Mouse (Mus musculus): ENCODE measurements around the gene Zfp385a. TPM values are rescaled to one million over a fixed set of nuclear protein-coding genes. Genes with fewer than 3 reads are reported as not detected.

Zfp385a gene
- polyA plus RNA-seq, 1 experiment = 28.1 TPM

DNA sequence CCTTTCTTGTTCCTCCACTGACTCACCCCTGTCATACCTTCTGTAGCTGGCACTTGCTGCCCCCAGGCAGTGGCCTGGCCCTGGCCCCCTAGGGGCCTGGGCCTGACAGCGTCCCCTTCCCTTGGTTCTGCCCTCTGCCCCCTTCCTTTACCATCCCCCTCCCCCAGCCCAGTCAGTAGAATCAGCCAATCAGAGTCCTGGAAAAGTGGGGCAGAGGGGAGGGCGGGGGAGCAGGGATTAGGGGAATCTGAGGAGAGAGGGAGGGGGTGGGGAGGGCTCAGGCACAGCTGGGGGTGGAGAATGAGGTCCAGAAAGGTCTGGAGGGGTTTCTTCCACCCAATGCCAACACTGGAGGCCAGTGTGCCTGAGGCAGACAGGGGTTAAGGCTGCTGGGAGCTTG is 5.7 kb downstream of the Zfp385a start:
- Histone ChIP-seq H3K4me1 (ENCODE audit: control insufficient read depth, insufficient read depth, insufficient read length) (peaks cover 25% of the 10 kb centered on the region; the same call in 1 of the 2 replicates), H3K4me3 (ENCODE audit: extremely low read depth, insufficient read depth, insufficient read length) (no peak overlapping the region), H3K27ac (ENCODE audit: insufficient read depth, low read length) (peak overlapping the region; percentile 80), H3K36me3 (ENCODE audit: control insufficient read depth, insufficient read depth, low read length) (no peaks in the 10 kb centered on the region), H3K27me3 (ENCODE audit: control insufficient read depth, insufficient read depth, low read length) (no peaks in the 10 kb centered on the region)
- 55% methylated on average over 2 of the region's 2 CpGs for whole genome bisulfite sequencing
- DNase-seq (ENCODE audit: low read depth in 1 of 2, low spot score in 2 of 2) = no peak
- TF ChIP-seq CTCF (IDR thresholded peaks at IDR 0.05; ENCODE audit: extremely low read depth, insufficient read depth, insufficient read length, insufficient replicate concordance) (no peak), POLR2A (IDR thresholded peaks at IDR 0.05; ENCODE audit: low read depth, low read length) (no peak)

DNA sequence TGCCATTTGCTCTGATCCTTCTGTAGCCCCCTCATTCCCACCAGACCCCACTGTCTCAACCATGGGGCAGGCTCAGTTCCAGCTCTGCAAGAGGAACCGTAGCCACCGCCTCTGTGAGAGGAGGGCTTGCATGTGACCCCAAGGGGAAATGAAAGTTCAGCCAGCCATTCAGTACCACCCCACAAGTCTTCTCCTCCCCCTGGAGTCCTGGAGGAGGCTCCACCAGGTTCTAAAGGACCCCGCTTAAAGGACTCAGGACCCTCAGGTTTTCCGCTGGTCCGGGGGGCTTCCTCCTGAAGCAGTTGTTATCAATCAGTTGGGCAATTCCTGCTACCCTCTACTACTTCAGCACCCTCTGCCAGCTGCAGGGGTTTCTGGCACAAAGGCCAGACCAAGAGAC is 6.2 kb downstream of the Zfp385a start:
- Histone ChIP-seq H3K36me3 (ENCODE audit: control insufficient read depth, insufficient read depth, low read length) (no peaks in the 10 kb centered on the region), H3K27me3 (ENCODE audit: control insufficient read depth, insufficient read depth, low read length) (no peaks in the 10 kb centered on the region), H3K4me1 (ENCODE audit: control insufficient read depth, insufficient read depth, insufficient read length) (peaks cover 25% of the 10 kb centered on the region; the same call in 1 of the 2 replicates), H3K27ac (ENCODE audit: insufficient read depth, low read length) (peak overlapping the region; percentile 80), H3K4me3 (ENCODE audit: extremely low read depth, insufficient read depth, insufficient read length) (no peak overlapping the region)
- TF ChIP-seq POLR2A (IDR thresholded peaks at IDR 0.05; ENCODE audit: low read depth, low read length) (no peak), CTCF (IDR thresholded peaks at IDR 0.05; ENCODE audit: extremely low read depth, insufficient read depth, insufficient read length, insufficient replicate concordance) (no peak)
- WGBS = 32% methylated on average over 5 of the region's 5 CpGs
- peak; percentile 70 to 77 for DNase-seq (ENCODE audit: low read depth in 1 of 2, low spot score in 2 of 2)

DNA sequence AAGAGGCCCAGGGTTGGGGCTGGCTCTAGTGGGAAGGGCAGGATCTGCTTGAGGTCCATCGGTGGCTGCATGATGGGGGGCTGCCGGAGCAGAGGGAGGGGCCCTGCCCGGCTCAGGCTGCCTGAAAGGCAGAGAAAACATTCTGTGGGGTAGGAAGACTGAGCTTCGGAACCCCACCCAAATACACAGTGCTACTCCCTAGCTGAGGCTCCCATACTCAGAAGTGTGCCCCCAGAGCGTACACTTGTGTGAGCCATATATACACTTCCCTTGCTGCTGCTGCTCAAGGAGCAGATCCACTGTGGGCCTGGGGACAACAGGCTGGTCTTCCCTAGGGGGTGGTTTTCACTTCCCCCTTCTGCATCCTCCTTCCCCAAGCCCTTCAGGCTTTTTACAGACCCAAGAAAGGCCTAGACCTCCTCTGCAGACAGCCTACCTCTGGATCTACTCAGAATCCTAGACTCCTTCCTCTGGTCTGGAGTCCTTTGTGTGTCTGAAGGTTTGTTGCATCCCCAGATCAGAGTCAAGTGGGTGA is 6.7 kb downstream of the Zfp385a start:
- WGBS = 44% methylated on average over 5 of the region's 5 CpGs

DNA sequence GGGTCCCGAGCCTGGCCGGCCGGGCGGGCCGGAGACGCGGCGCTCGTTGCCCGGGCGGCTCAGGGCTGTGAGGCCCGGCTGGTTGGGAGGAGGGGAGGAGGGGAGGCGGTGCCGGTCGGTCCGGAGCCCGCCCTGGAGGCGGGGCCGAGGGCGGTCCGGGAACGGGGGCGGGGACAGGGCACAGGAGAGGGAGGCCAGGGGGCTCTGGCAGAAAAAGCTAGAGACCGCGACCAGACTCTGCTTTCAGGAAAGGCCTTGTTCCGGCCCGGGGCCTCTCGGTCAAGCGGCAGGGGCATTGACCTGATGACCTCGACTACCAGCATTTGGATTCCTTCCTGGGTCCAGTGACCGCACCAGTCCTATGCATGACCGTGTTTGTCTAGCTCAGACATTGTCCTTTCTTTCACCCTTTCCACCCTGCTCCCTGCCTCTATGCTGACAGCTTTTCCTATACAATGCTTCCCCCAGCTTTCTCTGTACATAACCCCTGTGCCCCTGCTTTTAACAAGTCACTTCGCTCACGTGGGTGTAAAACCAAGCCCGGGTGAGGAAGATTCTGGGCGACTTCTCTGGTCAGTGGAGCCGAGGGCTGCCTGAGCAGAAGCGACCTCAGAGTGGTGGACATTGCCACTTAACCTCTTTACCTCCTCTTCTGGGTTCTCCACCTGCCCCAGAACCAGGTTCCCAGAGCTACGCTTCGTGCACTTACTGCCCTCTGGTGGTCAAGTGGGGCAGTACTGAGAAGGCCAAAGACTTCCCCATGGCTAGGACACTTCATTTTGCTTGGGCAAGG is 16.2 kb downstream of the Zfp385a start:
- Histone ChIP-seq H3K27me3 (ENCODE audit: control insufficient read depth, insufficient read depth, low read length) (no peaks in the 10 kb centered on the region), H3K4me3 (ENCODE audit: extremely low read depth, insufficient read depth, insufficient read length) (peak overlapping the region; percentile 48), H3K27ac (ENCODE audit: insufficient read depth, low read length) (no peak overlapping the region), H3K4me1 (ENCODE audit: control insufficient read depth, insufficient read depth, insufficient read length) (peaks cover 3% of the 10 kb centered on the region; the same call in 1 of the 2 replicates), H3K36me3 (ENCODE audit: control insufficient read depth, insufficient read depth, low read length) (no peaks in the 10 kb centered on the region)
- 2% methylated on average over 31 of the region's 40 CpGs for WGBS
- DNase-seq (ENCODE audit: low read depth in 1 of 2, low spot score in 2 of 2) = peak; percentile 57 to 78
- peak; percentile 86; the same call in 1 of the 2 replicates for TF ChIP-seq CTCF (IDR thresholded peaks at IDR 0.05; ENCODE audit: extremely low read depth, insufficient read depth, insufficient read length, insufficient replicate concordance)
- no peak for TF ChIP-seq POLR2A (IDR thresholded peaks at IDR 0.05; ENCODE audit: low read depth, low read length)

More for the DNA sequence above, 6.7 kb downstream of the Zfp385a start:
- TF ChIP-seq CTCF (IDR thresholded peaks at IDR 0.05; ENCODE audit: extremely low read depth, insufficient read depth, insufficient read length, insufficient replicate concordance) (no peak), POLR2A (IDR thresholded peaks at IDR 0.05; ENCODE audit: low read depth, low read length) (no peak)
- peak overlapping the region; percentile 78 for H3K27ac ChIP-seq (ENCODE audit: insufficient read depth, low read length)
- DNase-seq (ENCODE audit: low read depth in 1 of 2, low spot score in 2 of 2) = peak in 1 of 2 experiments; percentile 48
- peak overlapping the region; percentile 36 for H3K4me3 ChIP-seq (ENCODE audit: extremely low read depth, insufficient read depth, insufficient read length)
- no peaks in the 10 kb centered on the region for H3K27me3 ChIP-seq (ENCODE audit: control insufficient read depth, insufficient read depth, low read length)
- H3K36me3 ChIP-seq (ENCODE audit: control insufficient read depth, insufficient read depth, low read length) = no peaks in the 10 kb centered on the region
- H3K4me1 ChIP-seq (ENCODE audit: control insufficient read depth, insufficient read depth, insufficient read length) = peaks cover 25% of the 10 kb centered on the region; the same call in 1 of the 2 replicates

DNA sequence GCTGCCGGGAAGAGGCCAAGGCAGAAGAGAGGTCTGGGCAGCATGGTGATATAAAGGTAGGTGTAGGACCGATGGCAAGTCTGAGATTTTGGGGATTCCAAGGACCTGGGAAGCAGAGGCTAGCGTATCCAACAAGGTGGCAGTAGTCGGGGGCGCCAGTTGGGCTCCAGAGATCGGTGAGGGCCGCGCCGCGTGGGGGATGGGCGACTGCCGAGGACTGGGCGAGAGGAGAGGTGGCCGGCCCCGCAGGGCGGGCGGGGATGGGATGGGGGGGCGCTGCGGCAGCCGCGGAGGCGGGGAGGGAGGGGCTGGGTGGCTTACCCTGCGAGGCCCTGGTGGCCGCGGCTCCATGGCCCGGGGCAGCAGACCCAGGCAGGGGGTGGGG is 16.8 kb downstream of the Zfp385a start:
- H3K4me3 ChIP-seq (ENCODE audit: extremely low read depth, insufficient read depth, insufficient read length) = peak overlapping the region; percentile 48; the same call in 1 of the 2 replicates
- TF ChIP-seq POLR2A (IDR thresholded peaks at IDR 0.05; ENCODE audit: low read depth, low read length) (no peak), CTCF (IDR thresholded peaks at IDR 0.05; ENCODE audit: extremely low read depth, insufficient read depth, insufficient read length, insufficient replicate concordance) (no peak)
- DNase-seq (ENCODE audit: low read depth in 1 of 2, low spot score in 2 of 2) = no peak
- H3K27me3 ChIP-seq (ENCODE audit: control insufficient read depth, insufficient read depth, low read length) = no peaks in the 10 kb centered on the region
- peaks cover 3% of the 10 kb centered on the region; the same call in 1 of the 2 replicates for H3K4me1 ChIP-seq (ENCODE audit: control insufficient read depth, insufficient read depth, insufficient read length)
- 10% methylated on average over 24 of the region's 26 CpGs for WGBS
- no peak overlapping the region for H3K27ac ChIP-seq (ENCODE audit: insufficient read depth, low read length)
- H3K36me3 ChIP-seq (ENCODE audit: control insufficient read depth, insufficient read depth, low read length) = no peaks in the 10 kb centered on the region

DNA sequence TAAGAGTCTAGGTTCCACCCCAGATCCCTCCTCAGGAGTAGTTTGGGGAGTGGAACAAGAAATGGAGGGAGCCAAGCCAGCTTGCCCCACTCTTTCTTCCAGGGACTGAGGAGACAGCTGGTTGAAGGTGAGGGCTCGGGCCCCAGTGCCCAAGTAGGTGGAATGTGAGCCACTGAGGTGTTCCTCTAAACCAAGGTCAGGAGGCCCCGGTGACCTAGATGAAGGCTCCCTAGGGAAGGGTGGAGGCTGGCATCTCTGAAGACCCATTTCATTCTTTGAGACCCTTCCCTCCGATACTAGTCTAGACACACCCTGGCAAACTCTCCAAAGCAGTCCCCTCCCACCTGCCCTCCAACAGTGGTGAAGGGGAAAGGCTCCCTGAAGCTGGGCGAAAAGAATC is 17.5 kb downstream of the Zfp385a start:
- no peaks in the 10 kb centered on the region for H3K27me3 ChIP-seq (ENCODE audit: control insufficient read depth, insufficient read depth, low read length)
- no peak overlapping the region for H3K4me3 ChIP-seq (ENCODE audit: extremely low read depth, insufficient read depth, insufficient read length)
- H3K36me3 ChIP-seq (ENCODE audit: control insufficient read depth, insufficient read depth, low read length) = peaks cover 2% of the 10 kb centered on the region; the same call in 1 of the 2 replicates
- WGBS = 88% methylated on average over 4 of the region's 4 CpGs
- no peak for TF ChIP-seq POLR2A (IDR thresholded peaks at IDR 0.05; ENCODE audit: low read depth, low read length)
- peaks cover 3% of the 10 kb centered on the region; the same call in 1 of the 2 replicates for H3K4me1 ChIP-seq (ENCODE audit: control insufficient read depth, insufficient read depth, insufficient read length)
- no peak overlapping the region for H3K27ac ChIP-seq (ENCODE audit: insufficient read depth, low read length)
- DNase-seq (ENCODE audit: low read depth in 1 of 2, low spot score in 2 of 2) = no peak

DNA sequence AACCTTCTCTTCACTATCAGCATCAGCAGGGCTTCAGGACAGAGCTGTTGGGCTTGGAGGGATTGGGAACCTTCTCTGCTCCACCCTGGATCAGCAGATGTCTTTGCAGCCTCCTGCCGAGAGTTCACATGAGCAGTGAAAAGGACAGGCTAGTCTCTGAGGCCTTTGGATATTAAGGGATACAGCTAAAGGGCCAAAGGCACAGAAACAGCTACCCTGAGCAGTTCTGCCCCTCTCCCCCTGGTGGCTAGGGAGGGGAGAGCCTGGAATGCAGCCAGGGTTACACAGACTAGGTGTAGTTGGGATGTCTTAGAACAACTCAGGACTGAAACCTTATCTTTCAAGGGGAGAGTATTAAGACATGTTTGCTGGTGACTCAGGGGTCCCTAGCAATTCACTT is 18.8 kb downstream of the Zfp385a start:
- WGBS = 100% methylated on average over 1 of the region's 1 CpGs
- H3K27ac ChIP-seq (ENCODE audit: insufficient read depth, low read length) = no peak overlapping the region
- peaks cover 2% of the 10 kb centered on the region; the same call in 1 of the 2 replicates for H3K36me3 ChIP-seq (ENCODE audit: control insufficient read depth, insufficient read depth, low read length)
- peaks cover 3% of the 10 kb centered on the region; the same call in 1 of the 2 replicates for H3K4me1 ChIP-seq (ENCODE audit: control insufficient read depth, insufficient read depth, insufficient read length)
- no peak for TF ChIP-seq POLR2A (IDR thresholded peaks at IDR 0.05; ENCODE audit: low read depth, low read length)
- no peak; the same call in 1 of the 2 replicates for TF ChIP-seq CTCF (IDR thresholded peaks at IDR 0.05; ENCODE audit: extremely low read depth, insufficient read depth, insufficient read length, insufficient replicate concordance)
- no peaks in the 10 kb centered on the region for H3K27me3 ChIP-seq (ENCODE audit: control insufficient read depth, insufficient read depth, low read length)
- H3K4me3 ChIP-seq (ENCODE audit: extremely low read depth, insufficient read depth, insufficient read length) = no peak overlapping the region
- DNase-seq (ENCODE audit: low read depth in 1 of 2, low spot score in 2 of 2) = no peak
